Mouse (Mus musculus): ENCODE data around the gene Smarcc1. TPM values are rescaled to one million over a fixed set of nuclear protein-coding genes. Genes with fewer than 3 reads are reported as not detected.

The Smarcc1 gene
- polyA plus RNA-seq, 1 experiment: 127 TPM

GRCm38 (mm10) chr9:110268416-110268815, 150.9 kb downstream of the Smarcc1 start:
- H3K27ac ChIP-seq (ENCODE audit: insufficient read depth, low read length): no peak overlapping the region
- no peaks in the 10 kb centered on the region for H3K4me1 ChIP-seq (ENCODE audit: control insufficient read depth, insufficient read depth, low read length)
- no peak overlapping the region for H3K4me3 ChIP-seq (ENCODE audit: insufficient read depth, low read length)
- TF ChIP-seq CTCF (IDR thresholded peaks at IDR 0.05; ENCODE audit: borderline replicate concordance, insufficient read depth, low read length) (no peak), POLR2A (IDR thresholded peaks at IDR 0.05; ENCODE audit: low read depth, low read length) (no peak)

GRCm38 (mm10) chr9:110272330-110272729, 154.8 kb downstream of the Smarcc1 start:
- Histone ChIP-seq H3K4me1 (ENCODE audit: control insufficient read depth, insufficient read depth, low read length) (no peaks in the 10 kb centered on the region), H3K4me3 (ENCODE audit: insufficient read depth, low read length) (no peak overlapping the region), H3K27ac (ENCODE audit: insufficient read depth, low read length) (no peak overlapping the region)
- TF ChIP-seq POLR2A (IDR thresholded peaks at IDR 0.05; ENCODE audit: low read depth, low read length) (no peak), CTCF (IDR thresholded peaks at IDR 0.05; ENCODE audit: borderline replicate concordance, insufficient read depth, low read length) (no peak)

- Histone ChIP-seq H3K4me3 (ENCODE audit: insufficient read depth, low read length) (no peak overlapping the region), H3K4me1 (ENCODE audit: control insufficient read depth, insufficient read depth, low read length) (no peaks in the 10 kb centered on the region), H3K27ac (ENCODE audit: insufficient read depth, low read length) (no peak overlapping the region)
- no peak for TF ChIP-seq POLR2A (IDR thresholded peaks at IDR 0.05; ENCODE audit: low read depth, low read length)
- TF ChIP-seq CTCF (IDR thresholded peaks at IDR 0.05; ENCODE audit: borderline replicate concordance, insufficient read depth, low read length): no peak
These were observed 156.0 kb downstream of the Smarcc1 start for GRCm38 (mm10) chr9:110273507-110273906.

- H3K4me1 ChIP-seq (ENCODE audit: control insufficient read depth, insufficient read depth, low read length): no peaks in the 10 kb centered on the region
- TF ChIP-seq CTCF (IDR thresholded peaks at IDR 0.05; ENCODE audit: borderline replicate concordance, insufficient read depth, low read length): no peak
- TF ChIP-seq POLR2A (IDR thresholded peaks at IDR 0.05; ENCODE audit: low read depth, low read length): no peak
- no peak overlapping the region for H3K4me3 ChIP-seq (ENCODE audit: insufficient read depth, low read length)
- H3K27ac ChIP-seq (ENCODE audit: insufficient read depth, low read length): no peak overlapping the region
These were observed 158.4 kb downstream of the Smarcc1 start for GRCm38 (mm10) chr9:110275882-110276281.

GRCm38 (mm10) chr9:110277431-110277881, 159.9 kb downstream of the Smarcc1 start:
- Histone ChIP-seq H3K4me1 (ENCODE audit: control insufficient read depth, insufficient read depth, low read length) (no peaks in the 10 kb centered on the region), H3K4me3 (ENCODE audit: insufficient read depth, low read length) (no peak overlapping the region), H3K27ac (ENCODE audit: insufficient read depth, low read length) (no peak overlapping the region)
- TF ChIP-seq CTCF (IDR thresholded peaks at IDR 0.05; ENCODE audit: borderline replicate concordance, insufficient read depth, low read length) (no peak), POLR2A (IDR thresholded peaks at IDR 0.05; ENCODE audit: low read depth, low read length) (no peak)

GRCm38 (mm10) chr9:110284075-110284697, 166.7 kb downstream of the Smarcc1 start:
- TF ChIP-seq POLR2A (IDR thresholded peaks at IDR 0.05; ENCODE audit: low read depth, low read length) (no peak), CTCF (IDR thresholded peaks at IDR 0.05; ENCODE audit: borderline replicate concordance, insufficient read depth, low read length) (no peak)
- Histone ChIP-seq H3K4me1 (ENCODE audit: control insufficient read depth, insufficient read depth, low read length) (no peaks in the 10 kb centered on the region), H3K4me3 (ENCODE audit: insufficient read depth, low read length) (no peak overlapping the region), H3K27ac (ENCODE audit: insufficient read depth, low read length) (no peak overlapping the region)

- Histone ChIP-seq H3K27ac (ENCODE audit: insufficient read depth, low read length) (no peak overlapping the region), H3K4me3 (ENCODE audit: insufficient read depth, low read length) (no peak overlapping the region), H3K4me1 (ENCODE audit: control insufficient read depth, insufficient read depth, low read length) (no peaks in the 10 kb centered on the region)
- no peak for TF ChIP-seq POLR2A (IDR thresholded peaks at IDR 0.05; ENCODE audit: low read depth, low read length)
- TF ChIP-seq CTCF (IDR thresholded peaks at IDR 0.05; ENCODE audit: borderline replicate concordance, insufficient read depth, low read length): no peak
These were observed 169.9 kb downstream of the Smarcc1 start for GRCm38 (mm10) chr9:110287321-110287924.

Other genes with a start within 250 kb of the Smarcc1 start
- gene Cdc25a, start 242.1 kb upstream of the Smarcc1 start, polyA plus RNA-seq (2011; ENCODE audit: insufficient read length, low read depth, missing spikeins): 19.6 and 21.9 TPM in 2 replicates
- gene Map4, start 186.2 kb upstream of the Smarcc1 start, polyA plus RNA-seq (2011; ENCODE audit: insufficient read length, low read depth, missing spikeins): 220 and 222 TPM in 2 replicates
- 63.2 and 65.1 TPM in 2 replicates for gene Dhx30, start 122 bp downstream of the Smarcc1 start, polyA plus RNA-seq (2011; ENCODE audit: insufficient read length, low read depth, missing spikeins)
- gene Cspg5, start 126.1 kb downstream of the Smarcc1 start, polyA plus RNA-seq (2011; ENCODE audit: insufficient read length, low read depth, missing spikeins): 0.18 and 1.3 TPM in 2 replicates
- gene Elp6, start 187.5 kb downstream of the Smarcc1 start, polyA plus RNA-seq (2011; ENCODE audit: insufficient read length, low read depth, missing spikeins): 9.2 and 9.7 TPM in 2 replicates
- 41.2 and 55.2 TPM in 2 replicates for gene Scap, start 215.6 kb downstream of the Smarcc1 start, polyA plus RNA-seq (2011; ENCODE audit: insufficient read length, low read depth, missing spikeins)

Data from embryonic fibroblast, embryonic 13.5 days (primary cell).